Mouse (Mus musculus) kidney, postnatal 25 days (tissue): ENCODE data around the gene Lrrc4.

ENCODE experiments used
- DNase-seq, 2 experiments: peaks; one replicate each; pipeline ENCODE4 v3.0.0; 2021; ENCODE audit warnings: mixed read lengths in 2 of 2

Gene Lrrc4

DNA sequence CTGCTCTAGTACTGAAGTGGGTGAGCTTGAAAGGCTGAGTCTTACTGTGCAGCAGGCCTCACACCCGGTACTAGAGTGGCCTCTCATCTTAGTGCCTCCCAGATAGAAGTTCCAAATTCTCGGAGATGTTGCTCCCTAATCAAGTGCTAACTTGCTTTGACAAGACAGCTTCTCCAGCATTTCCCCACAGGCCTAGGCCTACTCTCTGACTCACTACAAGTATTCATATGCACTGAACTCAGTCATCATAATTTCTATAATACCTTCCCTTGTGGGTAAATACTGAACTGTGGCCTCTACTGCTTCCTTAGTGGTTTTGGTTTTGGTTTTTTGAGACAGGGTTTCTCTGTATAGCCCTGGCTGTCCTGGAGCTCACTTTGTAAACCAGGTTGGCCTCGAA lies 8.2 kb downstream of the Lrrc4 start:
- DNase-seq = no peak

DNA sequence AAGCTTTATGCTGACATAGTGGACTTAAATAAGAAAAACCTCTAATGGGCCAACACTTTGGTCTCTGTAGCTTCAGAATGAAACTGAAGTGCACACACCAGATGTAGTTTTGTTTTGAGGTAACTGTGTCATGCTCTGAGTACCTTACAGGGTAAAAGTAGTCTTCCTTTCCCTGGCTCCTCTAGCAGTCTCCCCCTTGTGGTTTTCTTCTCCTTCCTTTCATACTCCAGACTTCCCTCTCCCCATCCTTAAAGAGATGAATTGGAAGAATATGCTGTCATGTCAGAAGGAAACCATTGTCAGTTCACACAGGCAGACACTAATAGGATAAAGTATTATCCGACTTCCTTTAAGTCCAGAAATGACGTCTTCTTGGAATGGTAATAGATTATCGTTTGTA lies 9.3 kb downstream of the Lrrc4 start:
- no peak for DNase-seq

DNA sequence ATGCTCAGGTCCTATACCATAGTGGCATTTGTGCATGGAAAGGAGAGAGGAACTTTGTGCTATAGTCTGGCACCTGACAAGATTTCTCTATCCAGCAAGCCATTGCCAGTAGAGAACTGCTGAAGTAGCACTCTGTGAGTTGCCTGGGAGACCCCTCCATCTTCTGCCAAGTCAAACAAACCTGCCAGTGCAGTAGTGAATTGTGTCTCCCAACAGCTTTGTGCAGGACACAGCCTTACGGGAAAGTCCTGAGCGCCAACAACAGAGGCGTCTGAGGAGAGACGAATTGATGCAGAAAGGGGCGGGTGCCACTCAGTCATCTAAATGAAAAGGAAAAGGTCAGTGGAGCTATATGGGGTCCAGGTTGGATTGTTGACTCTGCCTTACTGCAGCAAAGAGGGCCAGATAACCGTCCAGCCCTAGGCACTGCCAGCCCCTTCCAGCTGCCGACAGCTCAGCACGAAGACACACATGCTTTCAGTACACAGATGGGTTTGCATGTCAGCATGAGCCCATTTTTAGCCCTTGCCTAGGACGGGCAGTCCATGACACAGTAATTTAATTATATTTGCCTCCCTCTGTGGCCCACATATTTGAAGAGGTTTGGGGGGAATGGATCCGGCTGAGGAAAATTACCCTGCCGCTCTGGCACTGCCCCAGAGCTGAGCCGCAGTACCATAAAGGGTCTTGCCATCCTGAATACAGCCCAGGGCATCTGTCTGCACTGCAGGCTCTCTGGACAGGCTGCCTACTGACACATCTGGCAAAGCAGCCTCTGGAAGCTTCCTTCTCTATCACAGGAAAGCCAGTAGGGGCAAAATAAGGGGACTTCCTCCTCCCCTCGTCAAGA lies 11.8 kb downstream of the Lrrc4 start:
- no peak for DNase-seq

DNA sequence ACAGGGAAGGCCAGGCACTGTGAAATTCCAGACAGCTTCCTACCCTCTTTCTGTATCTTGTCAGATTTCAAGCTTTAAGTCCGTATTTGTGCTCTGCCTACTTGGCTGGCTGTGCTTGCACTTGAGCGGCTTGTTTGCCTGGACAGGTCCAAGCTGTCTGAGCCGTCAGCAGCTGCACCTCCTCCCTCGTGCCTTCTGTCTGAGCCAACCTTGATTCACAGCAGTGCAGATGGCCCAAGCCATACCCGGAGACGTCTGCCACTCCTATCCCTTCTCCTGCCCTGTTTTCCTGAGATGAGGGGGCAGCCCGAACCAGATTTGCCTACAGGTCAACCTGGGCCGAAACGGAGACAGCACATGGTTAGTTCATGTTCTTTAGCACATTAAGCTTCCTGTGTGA lies 14.5 kb downstream of the Lrrc4 start:
- no peak for DNase-seq

DNA sequence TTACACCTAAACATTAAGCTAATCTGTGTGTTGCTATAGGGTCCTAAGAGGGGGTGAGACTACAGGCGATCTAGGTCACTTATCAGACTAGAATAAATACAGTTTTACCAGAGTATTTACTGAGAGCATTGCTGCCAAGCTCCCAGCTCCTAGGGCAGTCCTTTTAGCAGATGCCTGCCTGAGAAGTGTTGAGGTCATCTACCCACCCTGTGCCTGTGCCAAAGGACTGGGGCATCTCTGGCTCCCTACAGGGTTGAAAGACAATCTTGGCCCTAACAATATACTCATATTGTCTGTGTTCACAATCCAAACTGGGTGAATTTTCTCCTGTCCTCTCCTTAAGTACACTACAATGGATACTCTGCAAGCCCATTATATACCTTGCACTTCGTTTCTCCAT lies 16.7 kb downstream of the Lrrc4 start:
- no peak for DNase-seq

DNA sequence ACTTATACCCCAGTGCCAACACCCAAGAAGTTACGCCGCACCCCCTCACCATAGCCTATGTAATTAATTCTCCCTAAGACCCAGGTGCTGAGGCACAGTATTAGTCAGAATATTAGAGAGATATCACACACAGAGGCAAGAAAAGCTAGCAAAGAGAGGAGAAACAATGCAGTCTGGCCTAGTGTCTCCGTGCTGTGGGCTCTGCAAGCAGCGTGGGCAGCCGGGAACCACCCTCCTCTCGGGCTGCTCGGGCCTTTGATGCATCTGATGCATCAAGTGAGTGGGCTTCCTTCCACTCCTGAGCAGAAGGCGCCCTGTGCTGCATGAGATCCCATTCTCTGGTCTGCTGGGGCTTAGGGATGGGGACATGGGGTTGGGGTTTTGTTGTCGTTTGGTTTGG lies 18.5 kb downstream of the Lrrc4 start:
- no peak for DNase-seq

DNA sequence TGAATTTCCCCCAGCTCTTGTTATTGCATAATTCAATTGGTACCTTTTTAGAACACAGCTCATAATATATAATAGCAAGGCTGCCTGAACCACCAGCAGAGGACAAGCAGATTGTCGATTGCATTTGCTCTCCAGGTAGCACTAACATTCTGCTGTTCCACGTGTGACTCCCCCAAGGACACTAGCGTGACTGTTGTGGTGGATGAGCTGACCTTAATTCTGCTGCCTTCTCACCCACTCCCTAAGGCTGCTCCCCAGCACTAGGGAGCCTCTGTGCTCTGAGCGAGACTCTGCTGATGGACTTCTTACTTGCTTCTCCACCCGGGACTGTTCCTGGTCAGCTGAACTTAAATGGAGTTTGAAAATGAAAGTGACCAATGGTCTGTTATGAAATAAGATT lies 26.8 kb downstream of the Lrrc4 start:
- no peak for DNase-seq

DNA sequence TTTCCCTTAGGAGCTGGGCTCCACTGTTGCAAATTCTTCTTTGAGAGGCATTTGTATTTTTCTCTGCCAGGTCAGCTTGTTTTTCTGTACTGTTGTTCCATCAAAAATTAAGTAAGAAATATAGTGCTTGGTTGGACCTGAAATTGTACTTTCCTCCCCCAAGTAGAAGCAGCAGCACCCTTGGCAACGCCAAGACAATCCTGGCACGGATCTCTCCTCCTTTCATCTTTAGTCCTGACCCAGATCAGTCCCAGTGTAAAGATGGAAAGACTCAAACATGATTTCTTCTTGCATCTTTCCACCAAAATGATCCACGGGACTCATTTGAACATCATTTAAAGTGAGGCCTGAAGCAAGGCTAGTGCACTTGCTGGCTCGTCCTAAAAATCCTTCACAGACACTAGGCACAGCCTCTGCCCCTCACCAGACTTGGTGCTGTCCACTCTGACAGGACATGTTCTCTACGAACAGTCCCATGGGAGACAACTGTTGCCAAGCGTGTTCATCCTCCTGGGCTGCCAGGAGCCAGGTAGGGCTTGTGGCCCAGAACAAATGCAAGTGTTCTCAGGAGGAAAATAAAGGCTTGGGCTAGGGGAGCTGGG lies 27.8 kb downstream of the Lrrc4 start:
- DNase-seq = no peak

DNA sequence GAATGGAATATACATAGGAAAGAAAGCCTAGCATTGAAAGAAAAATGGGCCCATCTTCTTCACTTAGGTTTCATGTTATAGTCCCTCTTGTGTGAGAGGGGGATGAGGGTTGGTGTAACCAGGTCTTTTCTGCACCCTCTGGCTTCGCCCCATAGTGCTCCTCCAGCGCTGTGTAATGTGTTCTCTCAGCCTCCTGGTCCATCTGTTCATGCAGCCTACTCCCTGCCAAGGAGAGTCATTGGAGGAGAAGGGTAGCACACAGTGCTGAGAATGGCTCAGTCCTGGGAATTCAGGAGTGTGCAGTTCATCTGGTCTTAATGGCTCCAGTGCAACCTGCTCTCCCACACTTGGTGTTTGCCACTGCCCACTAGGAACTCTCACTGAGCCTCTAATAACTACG lies 30.6 kb downstream of the Lrrc4 start:
- no peak for DNase-seq

DNA sequence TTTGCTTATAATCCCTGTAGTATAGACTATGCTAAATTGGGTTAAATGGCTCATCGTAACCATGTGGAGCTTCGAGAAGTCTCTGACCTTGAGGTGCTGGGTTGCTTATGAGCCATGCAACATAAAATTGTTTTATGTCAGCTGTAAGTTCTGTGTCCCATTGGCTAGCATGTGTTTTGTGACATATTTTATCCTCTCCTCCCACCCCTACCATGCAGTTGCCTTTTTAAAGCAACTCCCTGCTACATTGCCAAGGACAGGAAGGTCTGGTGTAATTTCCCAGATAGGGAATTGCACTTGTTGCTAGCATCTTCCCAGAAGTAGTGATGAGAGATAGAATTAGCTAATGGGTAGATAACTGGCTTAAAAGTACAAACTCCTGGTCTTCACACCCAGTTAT lies 31.7 kb downstream of the Lrrc4 start:
- no peak for DNase-seq

DNA sequence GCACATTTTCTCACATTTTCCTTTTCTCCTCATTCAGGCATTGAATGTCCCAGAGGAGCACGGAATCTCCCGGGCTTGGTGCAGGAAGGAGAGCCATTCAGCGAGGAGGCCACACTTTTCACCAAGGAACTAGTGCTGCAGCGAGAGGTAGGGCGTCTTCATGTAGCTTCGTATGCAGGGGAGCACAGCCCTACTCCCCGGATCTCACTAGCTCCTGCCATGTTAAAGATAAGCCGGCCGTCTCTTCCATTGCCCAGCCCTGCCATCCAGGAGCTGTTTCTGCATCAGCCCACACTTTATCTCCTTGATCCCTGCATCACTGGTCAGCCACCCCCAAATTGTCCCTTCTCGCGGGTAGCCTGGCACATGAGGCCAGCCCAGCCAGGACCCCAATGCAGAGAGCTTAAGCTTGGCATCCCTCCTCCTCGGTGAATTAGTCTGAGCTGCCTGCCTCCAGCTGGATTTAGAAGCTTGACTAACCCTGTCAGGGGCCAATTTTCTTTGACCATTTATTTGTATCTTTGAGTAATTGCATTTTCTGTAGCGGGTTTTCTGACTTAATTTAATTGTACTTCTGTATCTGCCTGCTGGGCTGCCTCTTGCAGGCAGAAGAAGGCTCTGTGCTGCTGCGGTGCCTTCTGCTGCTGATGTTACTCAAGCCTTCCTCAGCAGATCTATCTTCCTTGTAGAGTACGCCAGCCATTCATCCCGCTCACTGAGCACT lies 35.6 kb downstream of the Lrrc4 start:
- no peak for DNase-seq

DNA sequence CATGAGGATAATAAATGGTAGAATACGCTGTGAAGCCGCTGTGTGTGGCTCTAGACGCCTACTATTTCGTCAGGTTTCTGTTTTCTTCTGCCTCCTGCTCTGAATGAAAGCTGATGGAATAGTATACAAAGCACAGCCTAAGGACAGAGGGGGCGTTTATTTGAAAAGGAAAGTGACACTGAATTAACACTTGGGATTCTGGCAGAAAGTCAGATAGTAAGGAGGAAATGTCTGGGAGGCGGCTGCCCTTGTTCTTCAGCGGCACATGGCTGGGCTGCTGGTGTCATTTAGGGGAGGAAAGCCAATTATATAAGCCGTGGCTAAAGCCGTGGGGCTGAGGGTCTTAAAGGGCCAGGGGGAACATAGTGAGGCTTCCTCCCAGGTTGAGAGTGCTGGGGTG lies 36.2 kb downstream of the Lrrc4 start:
- DNase-seq = no peak

DNA sequence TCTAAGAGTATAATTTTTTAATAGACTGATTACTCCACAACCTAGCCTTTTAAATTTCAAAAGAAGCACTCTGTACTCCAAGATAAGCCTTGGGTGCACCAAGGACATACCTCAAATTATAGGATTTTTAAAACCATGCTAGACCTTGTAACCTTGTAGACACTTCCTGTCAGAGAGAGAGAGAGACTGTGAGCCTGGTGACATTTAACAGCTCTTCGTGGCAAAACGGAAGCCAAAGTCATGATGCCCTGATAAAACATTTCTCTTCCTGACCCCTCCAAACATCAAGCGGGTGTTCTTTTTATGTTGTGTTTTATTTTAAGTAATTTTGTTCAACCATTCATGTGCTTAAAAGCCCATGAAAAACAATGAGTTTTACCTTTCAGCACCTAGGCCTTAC lies 39.7 kb downstream of the Lrrc4 start:
- DNase-seq = no peak

DNA sequence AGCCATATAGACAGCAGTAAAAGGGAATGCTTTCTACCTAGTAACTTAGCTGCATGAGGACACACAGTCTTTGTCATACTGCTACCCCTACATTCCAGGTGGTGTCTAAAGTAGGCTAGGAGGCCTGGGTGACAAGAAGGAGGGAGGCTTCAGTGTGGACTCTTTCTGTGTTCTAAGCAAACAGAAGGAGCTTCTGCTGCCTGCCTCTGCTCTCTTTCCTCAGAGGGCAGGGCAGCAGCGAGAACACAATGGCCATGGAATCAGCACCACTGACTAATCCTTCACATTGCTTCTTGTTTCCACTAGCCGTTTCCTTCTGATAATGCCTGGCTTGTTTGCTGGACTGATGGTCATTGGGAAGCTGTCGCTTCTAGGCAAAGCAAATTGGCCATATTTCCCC lies 40.4 kb downstream of the Lrrc4 start:
- no peak for DNase-seq

DNA sequence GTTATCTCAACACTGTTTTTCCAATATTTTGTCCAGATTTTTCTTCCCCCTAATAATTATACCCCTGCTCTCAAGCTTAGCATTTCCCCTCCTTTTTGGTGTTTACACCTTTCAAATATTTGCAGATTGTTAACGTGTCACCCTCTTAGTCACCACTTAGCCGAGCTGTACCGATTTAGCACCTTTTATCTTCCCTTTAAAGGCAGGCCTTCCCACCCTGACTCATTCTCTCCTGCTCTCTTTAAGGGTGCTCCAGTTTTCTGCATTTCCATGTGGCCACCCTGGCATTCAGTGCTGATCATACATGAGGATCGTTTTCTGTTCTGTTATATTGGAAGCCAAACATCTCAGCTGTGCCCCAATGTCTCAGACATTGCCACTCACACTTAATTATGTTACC lies 41.9 kb downstream of the Lrrc4 start:
- DNase-seq = no peak

DNA sequence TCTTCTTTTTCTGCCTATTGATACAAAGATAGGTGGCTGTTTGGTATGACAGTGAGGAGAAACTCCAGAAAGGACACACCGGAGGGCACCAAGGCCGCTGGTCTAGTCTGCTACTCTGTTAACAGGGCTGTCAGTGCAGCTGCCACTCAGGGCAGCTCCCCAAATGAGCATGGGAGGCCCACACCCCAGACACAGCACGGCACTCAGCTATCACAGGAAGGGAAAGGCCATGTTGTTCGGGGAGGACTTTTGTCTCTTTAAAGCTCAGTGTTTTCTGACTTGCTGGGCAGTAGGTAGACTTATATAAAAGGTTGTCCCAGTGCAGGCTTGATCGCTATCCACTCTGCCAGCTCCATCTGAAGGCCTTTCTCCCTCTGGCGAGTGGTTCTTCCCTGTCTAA lies 44.4 kb downstream of the Lrrc4 start:
- no peak for DNase-seq

DNA sequence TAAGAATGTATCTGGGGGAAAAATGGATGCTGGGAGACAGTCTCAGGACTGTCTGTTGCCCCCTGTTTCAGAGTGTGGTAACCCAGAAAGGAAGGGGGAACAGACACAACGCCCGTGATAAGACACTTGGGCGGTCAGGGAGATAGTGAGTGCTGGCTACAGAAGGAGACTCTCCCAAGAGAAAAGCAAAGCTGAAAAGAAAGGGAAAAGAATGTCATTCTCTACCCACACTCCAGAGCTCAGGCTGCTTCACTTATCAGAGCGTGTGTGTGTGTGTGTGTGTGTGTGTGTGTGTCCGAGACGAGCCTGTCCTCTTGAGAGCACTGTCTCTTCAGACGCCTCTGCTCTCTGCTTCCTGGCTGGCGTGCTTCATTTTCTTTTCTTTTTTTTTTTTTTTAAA lies 45.8 kb downstream of the Lrrc4 start:
- no peak for DNase-seq

DNA sequence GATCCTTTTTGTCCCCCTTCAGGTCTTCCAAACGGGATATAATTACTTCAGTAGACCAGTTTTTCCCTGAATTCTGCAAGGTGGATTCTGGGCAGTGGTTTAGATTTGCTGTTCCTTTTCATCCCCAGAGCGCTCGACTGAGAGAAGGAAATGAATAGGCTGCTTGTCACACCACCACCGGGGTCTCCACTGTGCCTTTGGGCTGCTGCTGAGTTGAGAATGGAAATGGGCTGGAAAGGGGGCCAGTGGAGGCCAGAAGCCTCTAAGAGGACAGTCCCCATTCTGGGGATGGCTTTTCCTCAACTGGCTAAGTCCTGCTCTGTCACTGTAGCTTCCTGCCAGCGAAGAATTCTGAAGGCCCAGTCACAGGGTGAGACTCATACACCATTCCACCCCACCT lies 47.6 kb downstream of the Lrrc4 start:
- no peak for DNase-seq

DNA sequence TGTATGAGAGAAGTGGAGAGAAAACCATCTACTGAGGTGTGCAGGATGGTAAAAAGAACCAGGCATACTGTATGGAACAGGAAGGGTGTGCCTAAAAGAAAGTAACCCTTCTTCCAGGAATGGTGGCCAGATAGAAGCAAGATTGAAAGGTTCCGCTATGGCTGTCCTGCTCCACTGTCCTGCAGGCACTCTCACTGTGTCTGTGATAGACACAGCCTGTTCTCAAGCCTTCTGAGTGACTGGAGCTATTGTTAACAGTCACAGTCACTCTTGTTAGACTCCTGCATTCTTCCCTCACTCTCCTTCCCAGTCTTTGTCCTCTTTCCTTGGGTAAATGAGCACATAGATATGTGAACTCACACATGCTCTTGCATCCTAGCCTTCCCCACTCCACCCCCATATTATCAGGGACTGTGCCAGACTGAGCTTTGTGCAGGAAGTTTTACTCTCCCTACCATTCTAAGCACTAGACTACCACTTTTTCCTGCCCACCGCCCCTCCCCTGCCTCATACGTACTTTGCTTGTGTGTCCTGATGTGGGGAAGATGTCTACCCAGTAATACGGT lies 48.4 kb downstream of the Lrrc4 start:
- DNase-seq = no peak

DNA sequence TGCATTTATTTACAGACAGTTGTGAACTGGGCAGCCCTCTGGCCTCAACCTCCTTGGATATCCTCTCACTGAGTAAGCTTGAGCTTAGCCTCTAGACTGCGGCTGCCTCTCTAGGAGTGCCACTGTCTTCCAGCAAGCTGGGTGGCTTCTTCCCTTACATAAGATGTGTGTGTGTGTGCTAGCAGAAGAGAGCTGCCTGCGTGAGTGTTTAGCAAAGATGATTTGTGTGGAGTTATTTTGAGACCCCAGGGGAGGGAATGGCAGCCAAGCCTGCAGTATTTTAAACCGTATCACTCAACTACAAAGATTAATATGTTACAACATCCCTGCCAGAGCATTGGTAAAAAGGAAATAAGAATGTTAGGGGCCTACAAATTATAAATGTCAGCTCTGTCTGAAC lies 49.9 kb downstream of the Lrrc4 start:
- DNase-seq = no peak

DNA sequence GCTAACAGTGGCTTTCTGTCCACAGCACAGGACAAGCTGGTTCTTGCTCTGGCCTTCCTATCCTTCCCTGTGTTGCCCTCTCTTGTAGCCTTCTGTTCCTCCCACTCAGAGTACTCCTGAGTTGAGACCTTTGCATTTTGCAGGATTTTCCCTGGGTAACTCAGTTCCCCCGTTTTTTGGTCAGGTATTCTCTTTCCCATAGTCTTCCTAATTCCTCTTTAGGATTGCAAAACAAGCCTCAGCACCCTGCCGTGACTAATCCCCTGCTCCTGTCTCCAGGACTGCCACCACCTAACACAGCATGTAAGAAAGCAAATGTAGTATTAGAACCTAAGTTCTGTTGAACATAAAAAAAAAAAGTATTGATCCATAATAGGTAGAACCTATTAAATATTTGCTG lies 60.2 kb downstream of the Lrrc4 start:
- no peak for DNase-seq

DNA sequence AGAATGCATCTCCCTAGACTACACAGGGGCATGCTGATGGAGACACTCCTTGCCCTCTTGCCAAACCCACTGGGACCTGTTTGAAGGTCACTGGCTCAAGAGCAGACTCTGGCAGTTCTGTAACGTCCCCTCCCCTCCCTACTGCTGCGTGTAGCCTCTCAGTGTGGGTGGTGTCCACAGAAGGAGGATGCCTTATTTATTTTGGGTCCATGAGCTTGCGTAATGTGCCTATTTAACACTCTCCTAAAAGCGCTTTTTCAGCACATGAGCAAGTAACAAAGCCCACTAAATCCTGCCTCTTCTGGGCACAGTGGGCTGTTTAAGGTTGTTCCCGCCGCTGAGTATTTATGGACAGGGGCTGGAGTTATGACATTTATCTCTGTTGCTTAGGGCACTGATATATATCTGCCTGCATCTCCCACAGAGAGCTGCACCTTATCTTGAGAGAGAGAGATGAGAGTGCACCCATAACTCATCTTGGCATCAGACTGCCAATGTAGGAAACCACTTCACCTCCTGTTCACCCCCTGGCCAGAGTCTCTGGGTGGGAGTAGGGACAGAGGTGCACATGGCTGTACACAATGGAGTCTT lies 63.6 kb downstream of the Lrrc4 start:
- no peak for DNase-seq

DNA sequence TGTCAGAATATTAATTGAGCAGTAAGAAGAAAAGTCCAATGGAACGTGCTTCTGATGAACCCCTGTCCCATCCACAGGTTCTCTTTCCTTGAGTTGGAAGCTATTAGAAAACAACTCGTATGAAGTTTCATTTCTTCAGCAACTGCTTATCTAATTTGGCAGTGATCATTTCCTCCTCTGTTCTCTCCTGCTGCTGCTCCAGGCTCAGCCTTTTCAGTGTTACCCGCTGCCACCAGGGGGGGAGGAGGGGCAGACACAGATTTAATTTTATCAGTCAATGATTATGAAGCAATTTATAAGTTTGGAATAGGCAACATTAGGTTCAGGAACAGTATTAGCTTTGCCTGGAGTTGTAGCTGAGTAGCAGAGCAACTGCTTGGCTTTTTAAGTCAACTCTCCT lies 64.9 kb downstream of the Lrrc4 start:
- DNase-seq = no peak
